Mouse (Mus musculus): Measurements from ENCODE around the gene Lgalsl. TPM values are rescaled to one million over a fixed set of nuclear protein-coding genes. Genes with fewer than 3 reads are reported as not detected.

The Lgalsl gene
- total and polyA plus RNA-seq, 3 experiments = 8.1 to 22.7 (median 16.4) TPM

DNA sequence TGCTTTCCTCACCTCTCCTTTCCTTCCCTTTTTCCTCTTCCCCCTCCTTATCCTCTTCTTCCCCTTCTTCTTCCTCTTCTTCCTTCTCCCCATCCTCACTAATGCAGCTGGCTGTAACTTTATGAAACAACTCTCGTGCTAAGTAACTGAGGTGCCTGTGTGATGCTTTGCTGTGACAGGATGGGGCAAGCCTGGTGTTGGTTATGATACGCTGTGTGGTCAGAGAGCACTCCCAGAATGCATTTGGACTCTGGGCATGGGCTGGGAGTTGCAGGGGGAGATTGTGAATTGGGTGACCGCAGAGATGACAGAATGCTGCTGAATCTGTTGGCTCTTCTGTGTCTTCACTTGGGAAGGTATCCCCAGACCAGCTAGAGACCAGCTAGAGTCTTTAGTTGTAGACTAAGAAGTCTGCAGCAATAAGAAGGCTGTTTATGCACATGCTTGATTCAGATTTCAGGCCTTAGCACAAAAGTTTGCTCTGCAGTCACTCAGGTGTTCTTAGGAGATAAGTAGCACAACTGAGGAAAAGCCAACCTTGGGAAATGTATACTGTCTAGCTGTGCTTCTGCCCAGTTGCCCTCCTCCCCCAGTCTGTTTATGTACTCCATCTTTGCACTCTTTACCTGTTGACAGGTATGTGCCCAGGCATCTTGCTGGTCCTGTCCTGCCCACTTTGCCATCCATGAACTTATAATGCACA, 51.8 kb downstream of the Lgalsl start:
- no peak for DNase-seq (ENCODE audit: extremely low read depth)
- Histone ChIP-seq H3K9ac (ENCODE audit: insufficient read depth, low read depth) (no peak overlapping the region), H3K27ac (ENCODE audit: insufficient read depth, low read depth) (no peak overlapping the region), H3K4me2 (ENCODE audit: insufficient read depth, low read depth, poor library complexity, severe bottlenecking) (no peak overlapping the region), H3K4me1 (ENCODE audit: control insufficient read depth in 1 of 2, insufficient read depth in 2 of 2) (peaks cover 2 to 14% of the 10 kb centered on the region in 2 experiments; a peak in 3 of 4 replicates), H3K4me3 (replicated peaks in 1 of 3; ENCODE audit: low read depth in 2 of 3, low read length in 2 of 3, poor library complexity in 1 of 3) (no peak overlapping the region), H3K79me2 (replicated peaks; ENCODE audit: control insufficient read depth, extremely low read depth, insufficient read depth, poor library complexity, severe bottlenecking) (no peaks in the 10 kb centered on the region), H3K36me3 (replicated peaks in 1 of 2; ENCODE audit: control insufficient read depth in 1 of 2, insufficient read depth in 1 of 2, low read length in 1 of 2) (no peaks in the 10 kb centered on the region), H3K27me3 (replicated peaks) (no peaks in the 10 kb centered on the region), H3K9me3 (replicated peaks; ENCODE audit: low read length) (peaks cover 5% of the 10 kb centered on the region)
- in situ Hi-C loops (cut with MboI; ENCODE audit: low pct_ligation_motif_present, low pct_unique_long_range_greater_than_20kb, low sequenced_read_pairs) = no loop called here
- TF ChIP-seq NELFE (IDR thresholded peaks at IDR 0.05; ENCODE audit: low read depth, low read length) (no peak), MAFK (IDR thresholded peaks at IDR 0.05; ENCODE audit: insufficient replicate concordance, low read length) (no peak), CHD1 (IDR thresholded peaks at IDR 0.05; ENCODE audit: low read depth, low read length) (no peak), ZC3H11A (IDR thresholded peaks at IDR 0.05; ENCODE audit: low read depth, low read length) (no peak), ZNF384 (IDR thresholded peaks at IDR 0.05; ENCODE audit: low read depth, low read length) (no peak), BHLHE40 (IDR thresholded peaks at IDR 0.05; ENCODE audit: low read depth, low read length) (no peak)
- dilution Hi-C loops (cut with MboI; ENCODE audit: extremely low pct_ligation_motif_present, extremely low pct_unique_long_range_greater_than_20kb, low sequenced_read_pairs) = no loop called here

DNA sequence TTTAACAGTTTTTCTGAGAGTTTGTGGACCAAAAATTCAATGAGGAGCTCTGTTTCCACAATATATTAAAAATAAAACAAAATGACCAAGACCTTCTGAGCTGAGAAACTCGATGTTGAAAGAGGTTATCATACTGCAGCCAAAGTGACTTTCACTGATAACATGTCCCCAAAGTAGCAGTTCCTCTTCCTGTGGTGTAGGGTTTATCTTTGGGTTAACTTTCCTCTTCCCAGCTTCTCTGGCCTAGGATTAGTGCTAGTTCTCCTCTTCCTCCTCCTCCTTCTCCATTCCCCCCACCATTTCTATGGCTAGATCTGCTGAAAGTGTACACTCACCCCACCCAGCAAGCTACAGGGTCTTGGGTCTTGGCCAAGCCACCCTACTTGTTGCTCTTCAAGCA, 52.6 kb downstream of the Lgalsl start:
- Histone ChIP-seq H3K4me3 (replicated peaks in 1 of 3; ENCODE audit: low read depth in 2 of 3, low read length in 2 of 3, poor library complexity in 1 of 3) (no peak overlapping the region), H3K9ac (ENCODE audit: insufficient read depth, low read depth) (no peak overlapping the region), H3K27me3 (replicated peaks) (no peaks in the 10 kb centered on the region), H3K4me1 (ENCODE audit: control insufficient read depth in 1 of 2, insufficient read depth in 2 of 2) (peaks cover 2 to 14% of the 10 kb centered on the region in 2 experiments; a peak in 3 of 4 replicates), H3K79me2 (replicated peaks; ENCODE audit: control insufficient read depth, extremely low read depth, insufficient read depth, poor library complexity, severe bottlenecking) (no peaks in the 10 kb centered on the region), H3K36me3 (replicated peaks in 1 of 2; ENCODE audit: control insufficient read depth in 1 of 2, insufficient read depth in 1 of 2, low read length in 1 of 2) (no peaks in the 10 kb centered on the region), H3K9me3 (replicated peaks; ENCODE audit: low read length) (peaks cover 5% of the 10 kb centered on the region), H3K27ac (ENCODE audit: insufficient read depth, low read depth) (no peak overlapping the region), H3K4me2 (ENCODE audit: insufficient read depth, low read depth, poor library complexity, severe bottlenecking) (no peak overlapping the region)
- in situ Hi-C loops (cut with MboI; ENCODE audit: low pct_ligation_motif_present, low pct_unique_long_range_greater_than_20kb, low sequenced_read_pairs) (no loop called here), dilution Hi-C loops (cut with MboI; ENCODE audit: extremely low pct_ligation_motif_present, extremely low pct_unique_long_range_greater_than_20kb, low sequenced_read_pairs) (no loop called here)
- TF ChIP-seq MAZ (IDR thresholded peaks at IDR 0.05; ENCODE audit: low read depth, low read length) (no peak), JUN (IDR thresholded peaks at IDR 0.05; ENCODE audit: insufficient read depth, low read depth, low read length) (no peak), RCOR1 (conservative IDR thresholded peaks at IDR 0.05; ENCODE audit: low read depth, low read length) (no peak), ZKSCAN1 (IDR thresholded peaks at IDR 0.05; ENCODE audit: borderline replicate concordance, low read depth, low read length) (no peak), ZMIZ1 (IDR thresholded peaks at IDR 0.05; ENCODE audit: low read depth, low read length) (no peak), EP300 (IDR thresholded peaks at IDR 0.05; ENCODE audit: low read length) (0 out of 2 replicates have a peak, but pooled peaks have one; percentile 22)
- no peak for DNase-seq (ENCODE audit: extremely low read depth)

DNA sequence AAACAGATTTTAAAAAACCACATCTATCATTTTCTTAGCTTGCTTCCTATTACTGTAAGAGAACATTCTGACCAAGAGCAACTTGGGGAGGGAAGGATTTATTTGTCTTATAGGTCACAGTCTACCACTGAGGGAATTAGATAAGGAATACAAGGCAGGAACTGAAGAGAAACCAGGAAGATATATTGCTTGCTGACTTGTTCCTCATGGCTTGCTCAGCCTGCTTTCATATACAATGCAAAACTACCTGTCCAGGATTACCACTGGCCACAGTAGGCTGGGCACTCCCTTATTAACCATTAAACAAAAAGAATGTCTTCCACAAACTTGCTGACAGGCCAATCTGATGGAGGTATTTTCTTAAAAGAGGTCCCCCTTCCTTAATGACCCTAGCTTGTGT, 54.2 kb downstream of the Lgalsl start:
- H3K9me3 ChIP-seq (replicated peaks; ENCODE audit: low read length) = peaks cover 5% of the 10 kb centered on the region
- TF ChIP-seq SMC3 (IDR thresholded peaks at IDR 0.05; ENCODE audit: low read depth, low read length) (no peak), GABPA (IDR thresholded peaks at IDR 0.05; ENCODE audit: insufficient replicate concordance, low read depth, low read length) (no peak), SIN3A (IDR thresholded peaks at IDR 0.05; ENCODE audit: low read length) (no peak), USF2 (conservative IDR thresholded peaks at IDR 0.05; ENCODE audit: low read depth, low read length) (no peak), ZC3H11A (IDR thresholded peaks at IDR 0.05; ENCODE audit: low read depth, low read length) (no peak), CHD1 (IDR thresholded peaks at IDR 0.05; ENCODE audit: low read depth, low read length) (no peak), BHLHE40 (IDR thresholded peaks at IDR 0.05; ENCODE audit: low read depth, low read length) (no peak)
- in situ Hi-C loops (cut with MboI; ENCODE audit: low pct_ligation_motif_present, low pct_unique_long_range_greater_than_20kb, low sequenced_read_pairs) (no loop called here), dilution Hi-C loops (cut with MboI; ENCODE audit: extremely low pct_ligation_motif_present, extremely low pct_unique_long_range_greater_than_20kb, low sequenced_read_pairs) (no loop called here)
- peaks cover 2 to 14% of the 10 kb centered on the region in 2 experiments; a peak in 3 of 4 replicates for H3K4me1 ChIP-seq (ENCODE audit: control insufficient read depth in 1 of 2, insufficient read depth in 2 of 2)
- H3K27ac ChIP-seq (ENCODE audit: insufficient read depth, low read depth) = no peak overlapping the region
- no peaks in the 10 kb centered on the region for H3K27me3 ChIP-seq (replicated peaks)
- no peaks in the 10 kb centered on the region for H3K79me2 ChIP-seq (replicated peaks; ENCODE audit: control insufficient read depth, extremely low read depth, insufficient read depth, poor library complexity, severe bottlenecking)
- no peaks in the 10 kb centered on the region for H3K36me3 ChIP-seq (replicated peaks in 1 of 2; ENCODE audit: control insufficient read depth in 1 of 2, insufficient read depth in 1 of 2, low read length in 1 of 2)
- no peak overlapping the region for H3K4me3 ChIP-seq (replicated peaks in 1 of 3; ENCODE audit: low read depth in 2 of 3, low read length in 2 of 3, poor library complexity in 1 of 3)
- H3K4me2 ChIP-seq (ENCODE audit: insufficient read depth, low read depth, poor library complexity, severe bottlenecking) = no peak overlapping the region
- no peak overlapping the region for H3K9ac ChIP-seq (ENCODE audit: insufficient read depth, low read depth)
- no peak for DNase-seq (ENCODE audit: extremely low read depth)

All from CH12.LX (cell line).